Comparison of ENCODE assay signal across 20 mouse cellular contexts in the genomic region with DNA sequence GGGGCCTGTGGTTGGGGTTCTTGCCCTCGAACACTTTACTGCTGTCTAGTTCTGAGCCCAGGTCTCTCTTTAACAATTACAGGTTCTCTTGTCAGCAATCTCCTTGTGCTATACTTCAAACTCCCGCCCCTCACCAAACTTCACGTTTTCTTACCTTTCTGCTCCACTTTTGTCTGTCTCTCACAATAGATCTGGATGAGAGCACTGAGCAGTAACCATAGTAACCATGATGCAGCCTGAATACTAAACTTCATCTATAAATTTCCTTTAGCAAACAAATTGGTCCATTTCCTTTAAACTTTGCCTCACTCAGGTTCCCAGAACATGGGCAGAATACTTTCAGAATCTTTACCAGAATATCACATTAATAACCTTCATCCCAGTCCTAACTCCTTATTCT. TPM values are rescaled to one million over a fixed set of nuclear protein-coding genes. Genes with fewer than 3 reads are reported as not detected.
DNase-seq lines count a peak whose midpoint lies in the region; ATAC-seq and TF ChIP-seq lines count a peak whose summit lies in the region.
"Had no signal": no experiment of that assay in that cellular context is flagged by ENCODE, and none has a peak within 500 bp of the region (broad histone marks: within the 10 kb centered on the region; RNA-seq: fewer than 3 reads in every experiment).

No protein-coding gene starts in this region.

- peaks cover 13% of the 10 kb centered on the region; the same call in 1 of the 2 replicates for H3K4me1 ChIP-seq in forebrain, postnatal 0 days (ENCODE audit: insufficient read depth)
- peaks cover 28% of the 10 kb centered on the region for H3K4me1 ChIP-seq in forebrain, embryonic 10.5 days
- H3K4me1 ChIP-seq in hindbrain, postnatal 0 days (ENCODE audit: insufficient read depth, low read length), result peaks cover 7% of the 10 kb centered on the region; the same call in 1 of the 2 replicates
- H3K4me1 ChIP-seq in hindbrain, embryonic 12.5 days, result peaks cover 6% of the 10 kb centered on the region; the same call in 1 of the 2 replicates
- H3K4me1 ChIP-seq in midbrain, embryonic 15.5 days, result peaks cover 19% of the 10 kb centered on the region
- H3K4me1 ChIP-seq: embryonic facial prominence, embryonic 12.5 days; intestine, embryonic 15.5 days had no signal

- H3K4me3 ChIP-seq in forebrain, postnatal 0 days (ENCODE audit: low read depth, low read length), result no peak overlapping the region
- no peak overlapping the region for H3K4me3 ChIP-seq in forebrain, embryonic 10.5 days
- no peak overlapping the region for H3K4me3 ChIP-seq in hindbrain, postnatal 0 days (ENCODE audit: low read length)
- no peak overlapping the region for H3K4me3 ChIP-seq in hindbrain, embryonic 12.5 days
- H3K4me3 ChIP-seq in midbrain, embryonic 15.5 days, result no peak overlapping the region
- H3K4me3 ChIP-seq: embryonic facial prominence, embryonic 12.5 days; forebrain, embryonic 12.5 days; heart, adult 2 months; heart, embryonic 12.5 days; intestine, embryonic 15.5 days had no signal

- DNase-seq in forebrain, postnatal 0 days, result peak; percentile 39
- DNase-seq in forebrain, embryonic 10.5 days (ENCODE audit: extremely low spot score, low spot score), result no peak
- peak; percentile 34 for DNase-seq in hindbrain, postnatal 0 days (ENCODE audit: low spot score)
- DNase-seq in brain, adult 2 months (ENCODE audit: low read depth, low spot score), result peak; percentile 42
- no peak for DNase-seq in adipocyte (ENCODE audit: low spot score)
- no peak for DNase-seq in lung, postnatal 36 days
- DNase-seq: adrenal gland, adult 8-10 months; adrenal gland, postnatal 36 days; cerebellum, adult 11-12 months; cerebellum, adult 9-10 months; cerebellum, postnatal 25 days; gastrocnemius, postnatal 14 days; heart, adult 2 months; kidney, adult 18-20 months had no signal

- no peaks in the 10 kb centered on the region for H3K27me3 ChIP-seq in forebrain, postnatal 0 days (ENCODE audit: insufficient read depth, low read length)
- no peaks in the 10 kb centered on the region for H3K27me3 ChIP-seq in forebrain, embryonic 10.5 days (ENCODE audit: poor library complexity, severe bottlenecking)
- H3K27me3 ChIP-seq in hindbrain, postnatal 0 days (ENCODE audit: insufficient read depth, low read length), result no peaks in the 10 kb centered on the region
- H3K27me3 ChIP-seq in hindbrain, embryonic 12.5 days, result no peaks in the 10 kb centered on the region
- H3K27me3 ChIP-seq in midbrain, embryonic 15.5 days (replicated peaks), result no peaks in the 10 kb centered on the region
- H3K27me3 ChIP-seq: embryonic facial prominence, embryonic 12.5 days; forebrain, embryonic 12.5 days; intestine, embryonic 15.5 days had no signal

- ATAC-seq in forebrain, postnatal 0 days, result peak; percentile 74
- no peak for ATAC-seq in hindbrain, postnatal 0 days
- no peak for ATAC-seq in hindbrain, embryonic 12.5 days (ENCODE audit: low FRiP score)
- ATAC-seq in midbrain, embryonic 15.5 days (replicated peaks), result no peak
- ATAC-seq: intestine, embryonic 15.5 days had no signal

- H3K4me2 ChIP-seq in forebrain, postnatal 0 days (ENCODE audit: low read depth), result no peak overlapping the region
- H3K4me2 ChIP-seq in hindbrain, postnatal 0 days (ENCODE audit: low read depth, low read length), result no peak overlapping the region
- no peak overlapping the region for H3K4me2 ChIP-seq in hindbrain, embryonic 12.5 days (replicated peaks)
- H3K4me2 ChIP-seq in midbrain, embryonic 15.5 days, result no peak overlapping the region
- H3K4me2 ChIP-seq: embryonic facial prominence, embryonic 12.5 days; forebrain, embryonic 12.5 days; heart, embryonic 12.5 days; intestine, embryonic 15.5 days had no signal

- no peak overlapping the region for H3K9ac ChIP-seq in forebrain, postnatal 0 days
- no peak overlapping the region for H3K9ac ChIP-seq in hindbrain, postnatal 0 days (replicated peaks; ENCODE audit: low read length)
- H3K9ac ChIP-seq in hindbrain, embryonic 12.5 days, result no peak overlapping the region
- no peak overlapping the region for H3K9ac ChIP-seq in midbrain, embryonic 15.5 days
- H3K9ac ChIP-seq: embryonic facial prominence, embryonic 12.5 days; forebrain, embryonic 12.5 days; heart, embryonic 12.5 days; intestine, embryonic 15.5 days had no signal

- WGBS in forebrain, postnatal 0 days, result 38% methylated on average over 3 of the region's 3 CpGs
- WGBS in forebrain, embryonic 10.5 days, result 68% methylated on average over 3 of the region's 3 CpGs
- WGBS in hindbrain, postnatal 0 days, result 56% methylated on average over 3 of the region's 3 CpGs
- 54% methylated on average over 3 of the region's 3 CpGs for WGBS in hindbrain, embryonic 12.5 days
- 46% methylated on average over 3 of the region's 3 CpGs for WGBS in midbrain, embryonic 15.5 days

- H3K9me3 ChIP-seq in forebrain, postnatal 0 days (ENCODE audit: low read length), result no peaks in the 10 kb centered on the region
- H3K9me3 ChIP-seq in forebrain, embryonic 10.5 days, result no peaks in the 10 kb centered on the region
- H3K9me3 ChIP-seq in hindbrain, postnatal 0 days (ENCODE audit: low read length), result no peaks in the 10 kb centered on the region
- H3K9me3 ChIP-seq in hindbrain, embryonic 12.5 days (replicated peaks), result no peaks in the 10 kb centered on the region
- no peaks in the 10 kb centered on the region for H3K9me3 ChIP-seq in midbrain, embryonic 15.5 days
- H3K9me3 ChIP-seq: embryonic facial prominence, embryonic 12.5 days; forebrain, embryonic 12.5 days; heart, embryonic 12.5 days; intestine, embryonic 15.5 days had no signal

- peak overlapping the region; percentile 50; the same call in 1 of the 2 replicates for H3K27ac ChIP-seq in forebrain, postnatal 0 days (ENCODE audit: low read depth, low read length)
- no peak overlapping the region; the same call in 1 of the 2 replicates for H3K27ac ChIP-seq in forebrain, embryonic 10.5 days
- peak overlapping the region; percentile 1; the same call in 1 of the 2 replicates for H3K27ac ChIP-seq in hindbrain, postnatal 0 days
- H3K27ac ChIP-seq in hindbrain, embryonic 12.5 days, result no peak overlapping the region
- H3K27ac ChIP-seq in midbrain, embryonic 15.5 days, result peak overlapping the region; percentile 65
- H3K27ac ChIP-seq: embryonic facial prominence, embryonic 12.5 days; heart, adult 2 months; intestine, embryonic 15.5 days had no signal

- no peaks in the 10 kb centered on the region for H3K36me3 ChIP-seq in forebrain, postnatal 0 days (ENCODE audit: insufficient read depth)
- no peaks in the 10 kb centered on the region for H3K36me3 ChIP-seq in forebrain, embryonic 10.5 days (replicated peaks)
- no peaks in the 10 kb centered on the region for H3K36me3 ChIP-seq in hindbrain, postnatal 0 days (ENCODE audit: insufficient read depth, low read length)
- H3K36me3 ChIP-seq in hindbrain, embryonic 12.5 days, result no peaks in the 10 kb centered on the region
- H3K36me3 ChIP-seq in midbrain, embryonic 15.5 days (replicated peaks), result no peaks in the 10 kb centered on the region
- H3K36me3 ChIP-seq: embryonic facial prominence, embryonic 12.5 days; forebrain, embryonic 12.5 days; heart, embryonic 12.5 days; intestine, embryonic 15.5 days had no signal

- no peak for TF ChIP-seq CTCF in forebrain, postnatal 0 days (IDR thresholded peaks at IDR 0.05; ENCODE audit: low read depth)
- TF ChIP-seq CTCF in hindbrain, postnatal 0 days (IDR thresholded peaks at IDR 0.05; ENCODE audit: low read depth), result no peak

RNA-seq across cellular contexts. Expression of a gene that starts 36.8 kb away (rescaled TPM):
- 7.9 and 16.2 TPM in 2 replicates for total RNA-seq in forebrain, postnatal 0 days (2014; rRNA removed)
- polyA plus RNA-seq in forebrain, postnatal 0 days (2015; fragmentation: Nextera tagmentation; extraction: Ambion mirVana), result 14.2 and 14.4 TPM in 2 replicates
- 7.9 and 9.7 TPM in 2 replicates for polyA plus RNA-seq in forebrain, embryonic 10.5 days (2016; fragmentation: Nextera tagmentation; extraction: Ambion mirVana)
- 14.5 and 15.3 TPM in 2 replicates for total RNA-seq in hindbrain, postnatal 0 days (2014; rRNA removed)
- 12.6 and 12.9 TPM in 2 replicates for polyA plus RNA-seq in hindbrain, postnatal 0 days (2015; fragmentation: Nextera tagmentation; extraction: Ambion mirVana)
- 5.7 and 7.1 TPM in 2 replicates for polyA plus RNA-seq in hindbrain, embryonic 12.5 days (2016; fragmentation: Nextera tagmentation; extraction: Ambion mirVana)
- 8.1 and 8.4 TPM in 2 replicates for polyA plus RNA-seq in midbrain, embryonic 15.5 days (2015; fragmentation: Nextera tagmentation; extraction: Ambion mirVana)

RNA-seq across cellular contexts. Expression of a gene that starts 44.7 kb away (rescaled TPM):
- total RNA-seq in forebrain, postnatal 0 days (2014; rRNA removed), result 0.23 and 1.00 TPM in 2 replicates
- 1.4 and 3.3 TPM in 2 replicates for polyA plus RNA-seq in forebrain, postnatal 0 days (2015; fragmentation: Nextera tagmentation; extraction: Ambion mirVana)
- polyA plus RNA-seq in forebrain, embryonic 10.5 days (2016; fragmentation: Nextera tagmentation; extraction: Ambion mirVana), result 2.0 and 2.2 TPM in 2 replicates
- 0.10 and 0.47 TPM in 2 replicates for total RNA-seq in hindbrain, postnatal 0 days (2014; rRNA removed)
- polyA plus RNA-seq in hindbrain, postnatal 0 days (2015; fragmentation: Nextera tagmentation; extraction: Ambion mirVana), result 2.0 and 2.3 TPM in 2 replicates
- polyA plus RNA-seq in hindbrain, embryonic 12.5 days (2016; fragmentation: Nextera tagmentation; extraction: Ambion mirVana), result 1.5 and 1.7 TPM in 2 replicates
- 1.2 and 1.6 TPM in 2 replicates for polyA plus RNA-seq in midbrain, embryonic 15.5 days (2015; fragmentation: Nextera tagmentation; extraction: Ambion mirVana)

Comparison
In these comparisons a context has a peak if more than half of its experiments do, and no peak if none do; other contexts are left out.
1. DNase-seq: peak in forebrain, postnatal 0 days (single experiment), hindbrain, postnatal 0 days (single experiment) and brain, adult 2 months (single experiment); none in forebrain, embryonic 10.5 days (single experiment), adipocyte (single experiment) and lung, postnatal 36 days (single experiment).
2. H3K27ac ChIP-seq: peak in forebrain, postnatal 0 days (single experiment), hindbrain, postnatal 0 days (single experiment) and midbrain, embryonic 15.5 days (single experiment); none in forebrain, embryonic 10.5 days (single experiment) and hindbrain, embryonic 12.5 days (single experiment).